Mouse (Mus musculus) embryonic stem cell, embryonic (primary cell): ENCODE measurements at regions not wholly inside any gene's neighbourhood (a gene's known extent, or its start where the extent isn't known, plus 50 kb on each side); places are given as distances from the start of the nearest gene placed in this dataset.

Experiments
- CTCF ChIA-PET, 4 experiments: fragments of 300-600 bp in 2 of 4; fragments of 350-600 bp in 2 of 4; sonication (Branson Sonifier 250); formaldehyde crosslinking; loops; one replicate each; lab custom pipeline; 2022; ENCODE audit warnings: inconsistent platforms in 2 of 4; lab: Charles Lee
- POLR2A ChIA-PET, 4 experiments: fragments of 300-600 bp in 2 of 4; fragments of 350-600 bp in 2 of 4; sonication (Branson Sonifier 250); formaldehyde crosslinking; loops; one replicate each; lab custom pipeline; 2022; ENCODE audit warnings: antibody characterized with exemption in 4 of 4, inconsistent platforms in 1 of 4; lab: Charles Lee

DNA sequence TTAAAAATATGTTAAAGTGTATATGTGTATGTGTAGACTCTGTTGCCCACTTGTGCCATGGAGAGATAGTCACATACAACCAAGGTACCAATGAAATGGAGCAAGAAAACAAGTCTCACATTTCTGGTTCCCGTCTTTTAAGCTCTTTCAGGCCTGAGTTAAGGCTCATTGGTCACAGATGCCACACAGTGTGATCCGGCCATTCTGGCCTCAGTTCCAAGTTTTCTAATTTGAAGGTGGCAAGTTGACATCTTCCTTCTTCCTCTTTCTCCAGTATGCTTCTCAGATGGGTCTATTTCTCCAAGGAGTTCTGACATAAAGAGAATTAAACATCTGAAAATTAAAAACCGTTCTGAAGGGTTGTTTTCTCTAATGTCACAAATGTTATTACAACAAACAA is 66.9 kb upstream of the Zfp703 start:
- POLR2A ChIA-PET = no interaction called here

DNA sequence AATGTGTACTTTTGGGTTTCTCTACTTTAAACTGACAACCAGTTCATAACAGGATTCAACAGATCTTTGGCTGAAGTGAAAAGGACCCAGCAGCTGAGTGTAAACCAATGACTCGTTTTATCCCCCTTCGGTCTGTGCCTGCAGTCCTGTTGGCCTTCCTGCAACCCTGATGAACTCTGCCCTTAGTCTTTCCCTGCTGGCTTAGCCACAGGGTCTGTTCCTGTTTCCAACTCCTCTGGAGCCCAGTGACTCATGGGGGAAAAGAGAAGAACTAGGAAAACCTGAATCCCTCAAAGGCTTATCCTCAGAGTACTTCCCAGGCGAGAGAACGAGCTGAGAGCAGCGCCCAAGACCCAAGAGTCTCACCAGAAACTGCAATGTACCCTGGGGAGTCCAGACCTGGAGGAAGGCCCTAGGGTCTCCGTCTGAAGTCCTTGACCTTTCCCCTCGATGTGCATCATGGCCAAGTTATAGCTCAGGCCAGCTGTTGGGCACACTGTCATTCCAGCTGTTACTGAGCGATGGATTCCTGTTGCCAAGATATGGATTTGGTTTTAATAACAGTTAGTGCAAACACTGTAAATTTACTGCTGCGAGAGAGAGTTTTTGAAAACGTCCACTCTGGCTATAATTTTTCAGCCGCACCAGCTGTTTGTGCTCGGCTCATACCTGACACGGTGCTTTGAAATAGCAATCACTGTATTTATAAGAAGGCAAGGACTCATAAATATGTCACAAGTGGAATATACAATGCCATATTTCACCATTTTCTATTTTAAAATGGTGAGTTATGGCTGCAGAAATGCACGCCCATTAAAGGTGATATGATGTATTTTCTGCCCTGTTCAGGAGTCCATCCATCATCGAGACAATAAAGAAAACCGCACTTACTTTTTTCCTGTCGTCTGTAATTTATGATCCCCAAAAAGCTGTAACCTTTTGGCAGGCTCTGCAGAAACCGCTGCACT is 63.3 kb upstream of the Zfp703 start:
- ChIA-PET CTCF (interaction anchor here in 2 of 4 experiments (0.6 kb wide), 2 partner anchors 68 to 642 kb away, joined by 3 to 8 read pairs; no protein-coding TSS in a partner anchor), POLR2A (interaction anchor here in 1 of 4 experiments (1.3 kb wide), 1 partner anchor 63 kb away, joined by 3 read pairs; the partner anchor contains the start of gene Zfp703)

More for the DNA sequence above, 66.9 kb upstream of the Zfp703 start:
- CTCF ChIA-PET = interaction anchor here in 1 of 4 experiments (0.5 kb wide), 1 partner anchor 76 kb away, joined by 3 read pairs; no protein-coding TSS in a partner anchor

GRCm38 (mm10) chr8:26915731-26916130 is 61.4 kb upstream of the Zfp703 start:
- POLR2A ChIA-PET = no interaction called here
- CTCF ChIA-PET = no interaction called here

- ChIA-PET CTCF (no interaction called here), POLR2A (interaction anchor here in 1 of 4 experiments (0.7 kb wide), 1 partner anchor 53 kb away, joined by 4 read pairs; no protein-coding TSS in a partner anchor)
Observed at GRCm38 (mm10) chr8:26921531-26922177, 55.5 kb upstream of the Zfp703 start.

GRCm38 (mm10) chr8:26922178-26922540 is 55.0 kb upstream of the Zfp703 start:
- POLR2A ChIA-PET = interaction anchor here in 1 of 4 experiments (0.7 kb wide), 1 partner anchor 54 kb away, joined by 4 read pairs; no protein-coding TSS in a partner anchor
- CTCF ChIA-PET = no interaction called here

DNA sequence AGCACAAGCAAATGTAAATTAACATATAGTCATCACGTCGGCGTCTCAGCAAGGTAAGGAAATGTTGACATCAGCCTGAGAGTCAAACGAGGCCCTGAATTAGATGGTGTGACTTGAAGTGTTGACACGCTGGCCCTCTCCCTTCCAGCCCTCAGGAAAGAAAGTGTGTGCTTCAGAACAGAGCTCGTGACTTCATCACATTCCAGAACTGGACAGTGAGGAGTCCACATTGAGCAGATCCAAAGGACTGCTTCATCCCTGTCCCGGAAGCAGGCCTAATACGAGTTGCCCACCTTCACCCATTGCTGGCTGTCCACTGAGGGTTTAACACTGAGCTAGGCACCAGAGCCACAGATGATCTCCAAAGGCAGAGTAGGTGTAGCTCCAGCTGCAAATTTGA is 54.0 kb upstream of the Zfp703 start:
- ChIA-PET POLR2A (no interaction called here), CTCF (no interaction called here)
